Mouse (Mus musculus) forebrain, embryonic 12.5 days (tissue): ENCODE data around the gene Dhdh. TPM values are rescaled to one million over a fixed set of nuclear protein-coding genes. Genes with fewer than 3 reads are reported as not detected.
A peak's percentile ranks its signal among the peaks of the same experiment; 100 is the strongest.

Source experiments
- ATAC-seq: fragments of 200-750 bp; cut with Nextera tagmentation; 2 replicates; pipeline ENCODE4 v1.8.0; 2017; ENCODE audit warnings: moderate TSS enrichment; ENCODE audit not compliant: low FRiP score
- H3K27ac ChIP-seq: fragments of 300-500 bp; sonication (generic); 2 replicates; pipeline ENCODE4 v1.5.1; 2016; ENCODE audit warnings: mild to moderate bottlenecking
- H3K27me3 ChIP-seq: fragments of 300-500 bp; sonication (generic); 2 replicates; pipeline ENCODE4 v1.6.1; 2016; ENCODE audit warnings: mild to moderate bottlenecking
- H3K36me3 ChIP-seq: fragments of 300-500 bp; sonication (generic); replicated peaks from 2 replicates; pipeline ENCODE4 v1.6.1; 2016; ENCODE audit warnings: mild to moderate bottlenecking
- H3K4me1 ChIP-seq: fragments of 300-500 bp; sonication (generic); 2 replicates; pipeline ENCODE4 v1.6.1; 2016
- H3K4me2 ChIP-seq: fragments of 300-500 bp; sonication (generic); 2 replicates; pipeline ENCODE4 v1.6.1; 2016; ENCODE audit warnings: mild to moderate bottlenecking, moderate library complexity
- H3K4me3 ChIP-seq: fragments of 300-500 bp; sonication (generic); replicated peaks from 2 replicates; pipeline ENCODE4 v1.5.1; 2016; ENCODE audit warnings: mild to moderate bottlenecking
- H3K9ac ChIP-seq: fragments of 300-500 bp; sonication (generic); 2 replicates; pipeline ENCODE4 v1.6.1; 2016; ENCODE audit warnings: mild to moderate bottlenecking
- H3K9me3 ChIP-seq: fragments of 300-500 bp; sonication (generic); 2 replicates; pipeline ENCODE4 v1.6.1; 2016
- WGBS: fragments of 180-500 bp; shearing (Covaris S2); methylation state at CpG from one replicate; pipeline ENCODE4 v1.1.7; 2016; 5-methylcytosine and 5-hydroxymethylcytosine counted together
- microRNA-seq: library from miRNA; unstranded; fragments of <30 nt; microRNA quantifications from one replicate; pipeline ENCODE4, GENCODE M21; 2017
- polyA plus RNA-seq: library from polyadenylated mRNA; unstranded; fragments of >200 nt; fragmentation: Nextera tagmentation; extraction: Ambion mirVana; gene quantifications from 2 replicates; pipeline ENCODE4 v1.2.1, GENCODE M21; 2016

Dhdh gene
- polyA plus RNA-seq, 1 experiment from 2014 or later, result 3.0 TPM

GRCm38 (mm10) chr7:45435038-45435437, 53.6 kb downstream of the Dhdh start:
- Histone ChIP-seq H3K9ac (peak overlapping the region; percentile 85), H3K27me3 (0 out of 2 replicates have a peak, but pooled peaks cover 4% of the 10 kb centered on the region), H3K9me3 (no peaks in the 10 kb centered on the region), H3K4me1 (peaks cover 45% of the 10 kb centered on the region), H3K4me3 (peak overlapping the region; percentile 76), H3K4me2 (peak overlapping the region; percentile 96), H3K36me3 (peaks cover 24% of the 10 kb centered on the region), H3K27ac (peak overlapping the region; percentile 63; the same call in 1 of the 2 replicates)
- WGBS, result 4% methylated on average over 16 of the region's 16 CpGs
- peak; percentile 30; the same call in 1 of the 2 replicates for ATAC-seq

GRCm38 (mm10) chr7:45434203-45435015, 54.2 kb downstream of the Dhdh start, which contains the start of gene Gys1:
TSS of gene Gys1 (plus strand) at chr7:45434844.
- H3K4me2 ChIP-seq, result peak within 1 kb of the TSS; percentile 96
- no peaks in the 10 kb centered on the region for H3K9me3 ChIP-seq
- under 1% methylated on average over 45 of the region's 45 CpGs for WGBS
- H3K4me3 ChIP-seq, result peak within 1 kb of the TSS; percentile 76
- H3K27me3 ChIP-seq, result 0 out of 2 replicates have a peak, but pooled peaks cover 4% of the 10 kb centered on the region
- ATAC-seq, result peak; percentile 98
- H3K27ac ChIP-seq, result peak within 1 kb of the TSS; percentile 93
- H3K9ac ChIP-seq, result peak within 1 kb of the TSS; percentile 88
- H3K4me1 ChIP-seq, result peaks cover 45% of the 10 kb centered on the region
- H3K36me3 ChIP-seq, result peaks cover 29% of the 10 kb centered on the region

- Histone ChIP-seq H3K27me3 (0 out of 2 replicates have a peak, but pooled peaks cover 4% of the 10 kb centered on the region), H3K27ac (peak overlapping the region; percentile 93), H3K4me3 (peak overlapping the region; percentile 76), H3K36me3 (peaks cover 35% of the 10 kb centered on the region), H3K4me2 (peak overlapping the region; percentile 96), H3K4me1 (peaks cover 45% of the 10 kb centered on the region), H3K9me3 (no peaks in the 10 kb centered on the region), H3K9ac (peak overlapping the region; percentile 88)
- ATAC-seq, result no peak
- WGBS, result 3% methylated on average over 7 of the region's 7 CpGs
Measured at GRCm38 (mm10) chr7:45433835-45434202, 54.8 kb downstream of the Dhdh start.

- H3K4me3 ChIP-seq, result no peak overlapping the region
- H3K36me3 ChIP-seq, result peaks cover 94% of the 10 kb centered on the region
- ATAC-seq, result no peak
- H3K27me3 ChIP-seq, result peaks cover under 1% of the 10 kb centered on the region; the same call in 1 of the 2 replicates
- no peaks in the 10 kb centered on the region for H3K4me1 ChIP-seq
- H3K9ac ChIP-seq, result no peak overlapping the region
- no peak overlapping the region for H3K4me2 ChIP-seq
- WGBS, result 91% methylated on average over 8 of the region's 8 CpGs
- no peaks in the 10 kb centered on the region for H3K9me3 ChIP-seq
- H3K27ac ChIP-seq, result no peak overlapping the region
Measured at GRCm38 (mm10) chr7:45426556-45426955, 62.0 kb downstream of the Dhdh start.

GRCm38 (mm10) chr7:45421194-45421593, 67.4 kb downstream of the Dhdh start:
- 89% methylated on average over 14 of the region's 14 CpGs for WGBS
- Histone ChIP-seq H3K4me3 (no peak overlapping the region), H3K4me2 (no peak overlapping the region), H3K4me1 (peaks cover 4% of the 10 kb centered on the region; the same call in 1 of the 2 replicates), H3K9ac (no peak overlapping the region), H3K27me3 (peaks cover 54% of the 10 kb centered on the region), H3K36me3 (peaks cover 53% of the 10 kb centered on the region), H3K27ac (no peak overlapping the region), H3K9me3 (no peaks in the 10 kb centered on the region)
- no peak for ATAC-seq

Small RNA genes within 50 kb of the gene (microRNA-seq; reads per million reads assigned to microRNA genes)
- not detected for gene Gm22133

Other genes with a start within 250 kb of the Dhdh start
- 1.2 and 1.3 TPM in 2 replicates for gene Cd37, start 249.7 kb downstream of the Dhdh start, polyA plus RNA-seq
- 0.09 and 0.20 TPM in 2 replicates for gene Slc6a16, start 247.7 kb downstream of the Dhdh start, polyA plus RNA-seq
- gene Slc6a21, start 211.3 kb downstream of the Dhdh start, polyA plus RNA-seq, result not detected in 2 replicates
- gene Trpm4, start 155.0 kb downstream of the Dhdh start, polyA plus RNA-seq, result 4.6 and 6.6 TPM in 2 replicates
- 0.13 and 0.20 TPM in 2 replicates for gene Hrc, start 153.5 kb downstream of the Dhdh start, polyA plus RNA-seq
- gene Ppfia3, start 121.8 kb downstream of the Dhdh start, polyA plus RNA-seq, result 12.6 and 14.9 TPM in 2 replicates
- gene Lin7b, start 118.2 kb downstream of the Dhdh start, polyA plus RNA-seq, result 3.1 TPM in 2 replicates
- gene Snrnp70, start 93.1 kb downstream of the Dhdh start, polyA plus RNA-seq, result 313 and 314 TPM in 2 replicates
- gene Kcna7, start 83.2 kb downstream of the Dhdh start, polyA plus RNA-seq, result not detected in 2 replicates
- 0.32 and 0.65 TPM in 2 replicates for gene Ntf5, start 75.1 kb downstream of the Dhdh start, polyA plus RNA-seq
- gene Lhb, start 68.0 kb downstream of the Dhdh start, polyA plus RNA-seq, result 0.50 TPM in 1 of 2 replicates, not detected in the other
- gene Gys1, start 54.0 kb downstream of the Dhdh start, polyA plus RNA-seq, result 28.7 and 30.7 TPM in 2 replicates
- gene Ruvbl2, start 50.7 kb downstream of the Dhdh start, polyA plus RNA-seq, result 167 and 175 TPM in 2 replicates
- 5,523 and 5,537 TPM in 2 replicates for gene Ftl1, start 28.9 kb downstream of the Dhdh start, polyA plus RNA-seq
- 240 and 256 TPM in 2 replicates for gene Bax, start 21.9 kb downstream of the Dhdh start, polyA plus RNA-seq
- 0.29 and 0.34 TPM in 2 replicates for gene Tulp2, start 6.9 kb downstream of the Dhdh start, polyA plus RNA-seq
- gene Gm45808, start 2.0 kb downstream of the Dhdh start, polyA plus RNA-seq, result not detected in 2 replicates
- gene Nucb1, start 21.6 kb upstream of the Dhdh start, polyA plus RNA-seq, result 89.5 and 90.5 TPM in 2 replicates
- 14.6 and 16.6 TPM in 2 replicates for gene Ppp1r15a, start 37.5 kb upstream of the Dhdh start, polyA plus RNA-seq
- 0.74 and 1.0 TPM in 2 replicates for gene Plekha4, start 37.5 kb upstream of the Dhdh start, polyA plus RNA-seq
- 0.42 and 0.52 TPM in 2 replicates for gene Hsd17b14, start 66.1 kb upstream of the Dhdh start, polyA plus RNA-seq
- 18.3 and 22.2 TPM in 2 replicates for gene Bcat2, start 81.3 kb upstream of the Dhdh start, polyA plus RNA-seq
- not detected in 2 replicates for gene Fgf21, start 126.7 kb upstream of the Dhdh start, polyA plus RNA-seq
- 0.10 and 0.24 TPM in 2 replicates for gene Fut1, start 128.5 kb upstream of the Dhdh start, polyA plus RNA-seq
- 0.13 TPM in 1 of 2 replicates, not detected in the other for gene Izumo1, start 133.0 kb upstream of the Dhdh start, polyA plus RNA-seq
- gene Rasip1, start 138.7 kb upstream of the Dhdh start, polyA plus RNA-seq, result 8.3 and 8.9 TPM in 2 replicates
- 2.6 and 3.1 TPM in 2 replicates for gene Mamstr, start 151.2 kb upstream of the Dhdh start, polyA plus RNA-seq
- gene Fut2, start 177.6 kb upstream of the Dhdh start, polyA plus RNA-seq, result 0.11 TPM in 1 of 2 replicates, not detected in the other
- gene Ntn5, start 195.2 kb upstream of the Dhdh start, polyA plus RNA-seq, result 0.23 and 0.33 TPM in 2 replicates
- 0.64 and 0.68 TPM in 2 replicates for gene Sec1, start 205.6 kb upstream of the Dhdh start, polyA plus RNA-seq
- gene Car11, start 211.0 kb upstream of the Dhdh start, polyA plus RNA-seq, result 10.2 and 11.0 TPM in 2 replicates
- gene Dbp, start 216.3 kb upstream of the Dhdh start, polyA plus RNA-seq, result 3.8 and 3.9 TPM in 2 replicates
- gene Rpl18, start 226.7 kb upstream of the Dhdh start, polyA plus RNA-seq, result 707 and 745 TPM in 2 replicates
- gene Sphk2, start 229.2 kb upstream of the Dhdh start, polyA plus RNA-seq, result 26.5 and 30.1 TPM in 2 replicates
- gene Fam83e, start 232.4 kb upstream of the Dhdh start, polyA plus RNA-seq, result 1.1 and 1.5 TPM in 2 replicates
- gene Spaca4, start 237.0 kb upstream of the Dhdh start, polyA plus RNA-seq, result not detected in 2 replicates